Mouse (Mus musculus) right cerebral cortex, adult 2 months (tissue): Measurements from ENCODE around the gene Acy3.
"Not testable (repeated sequence)": the region's sequence is repeated elsewhere in the genome, so short reads cannot be mapped to it uniquely, and the experiment has no call there.

Experiments
- DNase-seq, 2 experiments: peaks; one replicate each; pipeline ENCODE4 v3.0.0; 2021 to 2022; ENCODE audit warnings: low spot score in 2 of 2

Acy3 gene

GRCm38 (mm10) chr19:3986334-3986733 is at the start of gene Acy3:
Gene Acy3, plus strand, starts transcription at chr19:3986570.
- DNase-seq, result peak; percentile 50 to 62

DNA sequence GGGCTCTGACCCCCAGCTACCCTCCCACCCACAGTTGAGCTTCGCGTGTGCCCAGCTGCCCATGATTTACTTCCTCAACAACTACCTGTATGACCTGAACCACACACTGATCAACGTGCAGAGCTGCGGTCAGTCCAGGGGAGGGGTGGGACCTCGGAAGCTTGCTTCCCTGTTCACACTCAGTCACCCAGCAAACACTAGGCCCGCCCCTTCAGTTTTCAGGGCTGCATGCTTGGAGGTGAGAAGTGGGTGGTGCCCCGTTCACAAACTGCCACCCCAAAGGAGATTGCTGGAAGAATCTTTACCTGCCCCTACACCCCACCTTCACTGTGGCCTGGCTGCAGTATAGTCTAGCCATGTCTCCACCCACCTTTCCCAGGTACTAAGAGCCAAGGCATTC is 44.1 kb upstream of the Acy3 start:
- DNase-seq, result no peak

- DNase-seq, result no peak
Measured at GRCm38 (mm10) chr19:3942986-3943735, 43.2 kb upstream of the Acy3 start.

- no peak for DNase-seq
Measured at GRCm38 (mm10) chr19:3945872-3946564, 40.4 kb upstream of the Acy3 start.

GRCm38 (mm10) chr19:3946715-3947114 is 39.7 kb upstream of the Acy3 start:
- peak; percentile 79 to 80 for DNase-seq

GRCm38 (mm10) chr19:3947813-3948212 is 38.6 kb upstream of the Acy3 start:
- no peak for DNase-seq

GRCm38 (mm10) chr19:3948546-3948945 is 37.8 kb upstream of the Acy3 start:
- no peak for DNase-seq

DNA sequence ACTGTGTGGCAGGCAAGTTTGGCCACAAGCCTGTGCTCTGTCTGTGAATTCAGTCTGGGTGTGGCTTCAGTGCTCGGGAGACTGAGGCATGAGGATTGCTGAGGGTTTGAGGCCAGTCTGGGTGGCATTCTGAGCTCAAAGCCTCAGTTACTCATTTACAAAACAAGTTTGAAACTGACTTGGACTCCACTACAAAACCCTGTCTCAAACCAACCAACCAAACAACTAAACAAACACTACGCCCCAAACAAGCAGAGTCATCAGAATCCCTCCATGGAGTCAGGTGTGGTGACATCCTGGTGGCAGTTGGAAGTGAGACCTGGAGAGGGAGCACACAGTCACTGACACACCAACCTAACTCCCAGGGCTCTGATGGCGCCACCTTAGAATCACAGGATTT is 36.0 kb upstream of the Acy3 start:
- no peak for DNase-seq

GRCm38 (mm10) chr19:3951461-3951860 is 34.9 kb upstream of the Acy3 start:
- DNase-seq, result no peak

DNA sequence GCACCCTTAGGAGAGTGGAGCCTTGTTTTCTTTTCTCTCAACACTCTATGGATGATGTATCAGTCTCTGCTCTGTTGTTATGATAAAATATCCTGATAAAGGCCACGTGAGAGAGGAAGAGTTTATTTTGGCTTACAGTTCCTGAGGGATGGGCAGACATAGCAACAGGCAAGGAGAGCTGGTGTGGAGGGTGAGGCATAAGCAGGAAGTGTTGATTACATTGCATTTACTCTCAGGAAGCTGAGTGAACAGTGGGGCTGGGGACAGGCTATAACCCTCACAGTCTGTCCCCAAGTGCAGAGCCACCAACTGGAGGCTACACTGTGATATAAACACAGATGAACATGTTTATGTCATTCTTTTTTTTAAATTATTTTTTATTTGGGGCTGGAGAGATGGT is 34.3 kb upstream of the Acy3 start:
- DNase-seq, result no peak

- DNase-seq, result no peak
Measured at GRCm38 (mm10) chr19:3955033-3955432, 31.3 kb upstream of the Acy3 start.

GRCm38 (mm10) chr19:3955804-3956203 is 30.6 kb upstream of the Acy3 start:
- no peak for DNase-seq

DNA sequence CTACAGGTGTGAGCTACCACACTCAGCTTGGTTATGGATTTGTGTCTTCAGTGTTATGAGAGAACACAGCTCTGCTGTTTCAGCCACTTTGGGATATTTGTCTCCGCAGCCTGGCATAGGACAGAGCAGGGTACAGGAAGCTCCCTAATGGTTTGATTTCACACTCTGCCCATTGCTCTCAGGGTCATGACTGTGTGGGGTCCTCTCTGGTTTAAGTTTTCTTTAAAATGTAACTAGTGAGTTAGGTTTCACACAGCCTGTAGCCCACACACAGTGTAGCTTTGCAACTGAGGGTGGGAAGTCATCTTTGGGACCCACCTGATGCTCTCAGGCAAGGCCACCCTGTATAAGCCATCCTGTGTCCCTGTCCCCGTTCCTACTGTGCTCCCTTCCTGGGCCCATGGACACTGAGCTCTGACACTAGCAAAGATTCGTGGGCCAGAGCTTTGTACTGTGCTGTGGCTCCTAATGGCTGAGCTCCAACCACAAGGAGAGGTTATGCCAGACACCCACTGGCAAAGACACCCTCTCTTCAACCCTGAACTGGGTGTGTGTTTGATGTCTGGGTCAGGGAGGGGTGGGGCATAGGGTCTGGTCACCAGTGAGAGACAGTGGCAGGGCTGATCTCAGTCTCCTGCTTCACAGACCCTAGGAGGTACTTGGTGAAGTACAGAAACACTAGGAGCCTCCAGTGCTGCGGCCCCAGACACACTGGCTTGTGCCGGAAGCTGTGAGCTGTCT is 28.9 kb upstream of the Acy3 start:
- not testable (repeated sequence) for DNase-seq

DNA sequence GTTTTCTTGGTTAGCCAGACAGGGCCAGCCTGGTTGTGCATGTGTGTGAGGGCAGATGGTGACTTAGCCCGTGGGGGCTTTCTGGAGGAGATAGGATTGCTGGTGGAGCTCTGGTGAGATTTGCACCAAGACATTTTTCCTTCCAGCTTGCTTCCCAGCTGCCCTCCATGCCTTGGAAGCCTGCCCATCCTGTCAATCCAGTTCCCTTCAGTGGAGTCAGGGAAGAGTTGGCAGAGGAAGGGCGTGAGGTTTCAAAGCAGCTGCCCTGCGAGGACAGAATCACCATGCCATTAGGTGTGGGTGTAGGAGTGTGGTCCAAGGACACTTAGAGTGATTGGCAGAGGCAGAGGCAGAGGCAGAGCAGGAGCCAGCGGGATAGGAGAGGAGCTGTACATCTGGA is 27.9 kb upstream of the Acy3 start, which contains the start of gene Aldh3b3:
Aldh3b3 (plus strand) TSS at position 176 of the 400 bp plus-strand sequence.
- no peak for DNase-seq

DNA sequence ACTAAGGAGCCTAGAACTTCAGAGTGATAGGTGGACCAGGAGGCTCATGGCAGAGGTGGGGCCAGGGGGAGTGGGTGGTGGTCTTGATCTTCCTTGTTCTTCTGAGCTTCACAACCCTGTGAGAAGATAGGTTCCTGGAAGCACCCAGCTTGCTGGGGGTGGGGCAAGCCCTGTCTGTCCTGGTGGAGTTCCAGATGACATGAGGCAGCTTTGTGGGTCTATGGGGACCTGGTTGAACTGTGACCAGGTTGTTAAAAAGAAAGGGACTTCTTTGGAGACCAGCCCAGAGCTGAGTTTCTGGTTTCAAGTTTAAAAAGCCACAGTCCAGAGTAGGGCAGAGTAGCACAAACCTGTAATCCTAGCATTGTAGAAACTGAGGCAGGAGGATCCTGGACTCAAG is 27.3 kb upstream of the Acy3 start:
- DNase-seq, result no peak

- no peak for DNase-seq
Measured at GRCm38 (mm10) chr19:3960211-3960610, 26.2 kb upstream of the Acy3 start.

DNA sequence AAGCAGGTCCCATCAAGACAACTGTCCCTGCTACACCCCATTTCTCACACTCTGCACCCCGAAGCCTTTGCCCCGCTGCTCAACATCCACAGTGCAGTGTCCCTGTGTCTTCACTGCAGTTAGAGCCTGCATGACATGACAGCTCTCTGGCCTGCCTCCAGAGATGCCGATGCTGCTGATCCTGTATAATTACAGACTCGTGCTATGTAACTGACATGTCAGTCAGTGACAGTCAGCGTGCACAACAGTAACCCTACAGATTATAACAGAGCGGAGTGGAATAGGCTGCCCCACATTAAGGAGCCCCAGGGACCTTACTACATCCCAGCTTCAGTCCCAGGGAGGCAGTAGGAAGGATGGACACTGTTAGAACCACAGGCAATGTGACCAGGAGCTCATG is 24.6 kb upstream of the Acy3 start:
- not testable (repeated sequence) for DNase-seq

DNA sequence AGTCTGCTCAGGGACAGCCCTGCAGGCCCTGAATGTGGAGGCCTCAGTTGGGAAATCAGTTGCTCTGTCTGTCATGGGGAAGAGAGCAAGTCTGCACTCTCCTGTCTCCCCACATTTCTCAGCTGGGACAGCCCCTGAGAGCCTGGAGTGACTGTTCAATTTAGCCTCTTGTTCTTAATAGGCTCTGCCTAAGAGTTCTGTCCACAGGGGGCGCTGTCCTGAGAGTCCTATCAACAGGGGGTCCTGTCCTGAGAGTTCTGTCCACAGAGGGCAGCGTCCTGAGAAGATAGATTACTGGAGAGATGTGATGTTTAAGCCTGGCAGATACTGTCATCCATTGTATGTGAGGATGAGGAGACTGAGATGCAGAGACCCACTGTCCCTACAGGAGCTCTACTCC is 23.9 kb upstream of the Acy3 start:
- no peak for DNase-seq

GRCm38 (mm10) chr19:3964030-3964429 is 22.3 kb upstream of the Acy3 start:
- DNase-seq, result no peak

DNA sequence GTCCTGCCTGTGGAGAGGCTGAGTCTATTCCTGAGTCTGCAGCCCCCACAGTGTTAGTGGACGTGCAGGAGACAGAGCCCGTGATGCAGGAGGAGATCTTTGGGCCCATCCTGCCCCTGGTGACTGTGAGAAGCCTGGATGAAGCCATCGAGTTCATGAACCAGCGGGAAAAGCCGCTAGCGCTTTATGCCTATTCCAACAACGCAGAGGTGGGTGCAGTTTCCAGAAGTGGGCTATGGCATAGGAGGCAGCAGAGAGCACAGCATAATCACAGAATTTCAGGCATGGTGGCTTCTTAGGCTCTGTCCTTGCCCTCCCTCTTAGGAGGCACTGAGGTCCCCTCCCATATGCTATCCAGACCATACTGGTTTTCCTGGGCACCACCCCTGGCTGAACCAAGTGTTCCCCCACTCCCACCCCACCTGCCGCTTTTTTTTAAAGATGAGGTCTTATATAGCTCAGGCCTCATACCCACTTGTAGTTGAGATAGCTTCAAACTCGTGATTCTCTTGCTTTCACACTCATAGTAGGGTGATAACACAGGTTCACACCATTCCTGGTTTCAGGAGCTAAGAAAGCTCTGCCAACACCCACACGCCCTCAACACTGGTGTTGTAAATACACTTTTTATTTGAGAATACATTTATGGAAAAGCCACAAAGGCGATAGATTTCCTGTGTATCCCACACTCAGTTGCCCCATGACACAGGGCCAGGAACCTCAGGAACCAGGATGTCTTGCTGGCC is 19.9 kb upstream of the Acy3 start:
- no peak for DNase-seq

DNA sequence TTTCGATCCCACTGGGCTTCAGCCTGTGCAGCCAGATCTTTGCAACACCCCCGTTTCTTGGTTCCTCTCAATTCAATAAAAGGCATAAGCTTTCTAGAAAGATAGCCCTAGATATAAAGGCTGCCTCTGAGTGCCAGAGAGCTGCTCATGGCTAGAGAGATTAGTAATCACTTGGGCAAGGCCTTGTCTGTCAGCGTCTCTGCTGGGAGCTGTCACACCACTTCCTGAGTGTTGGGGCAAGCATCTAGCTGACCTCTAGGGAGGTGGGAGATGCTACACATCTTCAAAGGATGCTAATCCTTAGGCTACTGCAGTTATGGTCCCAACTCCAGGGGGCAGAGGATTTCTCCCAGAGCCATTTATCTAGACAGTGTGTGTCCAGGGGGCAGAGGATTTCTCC is 19.1 kb upstream of the Acy3 start:
- DNase-seq, result no peak

- DNase-seq, result no peak
Measured at GRCm38 (mm10) chr19:3972229-3972628, 14.1 kb upstream of the Acy3 start, which contains the start of gene Aldh3b2. Gene Aldh3b2, plus strand, starts transcription at chr19:3972328.
